Mouse (Mus musculus): Measurements from ENCODE around the gene Smok3b.
"Not testable (repeated sequence)": the region's sequence is repeated elsewhere in the genome, so short reads cannot be mapped to it uniquely, and the experiment has no call there.

Smok3b gene

DNA sequence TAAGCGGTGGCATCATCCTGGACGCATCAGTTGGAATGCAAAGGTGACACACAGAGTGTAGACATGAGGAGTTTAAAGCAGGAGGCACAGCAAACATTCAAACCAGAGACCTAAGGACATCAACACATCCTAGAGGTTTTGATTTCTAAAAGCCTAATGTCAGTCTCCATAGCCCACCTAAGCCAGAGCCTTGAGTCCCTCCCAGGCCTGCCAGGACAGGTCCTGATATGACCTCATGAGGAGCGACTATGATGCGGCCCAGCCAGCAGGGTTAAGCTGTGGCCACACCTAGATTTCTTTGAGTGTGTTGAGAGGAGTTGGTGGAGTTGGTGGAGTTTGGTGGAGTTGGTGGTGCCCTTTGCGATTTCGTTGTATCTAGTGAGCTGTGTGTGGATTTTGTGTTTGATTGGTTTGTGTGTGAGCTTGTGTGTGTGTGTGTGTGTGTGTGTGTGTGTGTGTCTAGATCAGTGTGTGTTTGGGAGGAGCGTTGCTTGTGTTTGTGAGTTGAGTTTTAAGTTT lies at the start of gene Smok3b, which contains the start of gene Smok3a:
Gene Smok3b (plus strand): TSS at position 469 of the 519 bp plus-strand sequence.
Gene Smok3a (plus strand): TSS at position 301 of the 519 bp plus-strand sequence.
- not testable (repeated sequence) for H3K27me3 ChIP-seq (ENCODE audit: control insufficient read depth, insufficient read depth, low read length, poor library complexity, severe bottlenecking); H3K36me3 ChIP-seq (ENCODE audit: control insufficient read depth, insufficient read depth, low read length, poor library complexity, severe bottlenecking); DNase-seq (ENCODE audit: low read depth, low spot score)

DNA sequence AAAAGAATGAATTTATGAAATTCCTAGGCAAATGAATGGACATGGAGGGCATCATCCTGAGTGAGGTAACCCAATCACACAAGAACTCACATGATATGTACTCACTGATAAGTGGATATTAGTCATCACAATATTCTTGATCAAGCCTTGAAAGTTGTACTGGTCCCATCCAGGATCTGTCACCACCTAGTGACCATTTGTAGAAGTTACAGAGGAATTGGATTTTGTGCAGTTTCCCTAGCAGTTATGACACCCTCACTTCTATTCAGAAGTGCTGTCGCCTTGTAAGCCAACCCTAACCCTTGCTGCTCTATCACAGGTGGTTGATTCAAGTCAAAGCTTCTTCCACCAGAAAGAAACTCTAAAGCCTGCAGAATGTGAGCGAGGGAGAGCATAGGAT lies 48.1 kb upstream of the Smok3b start:
- peak; percentile 23 for DNase-seq (ENCODE audit: low read depth, low spot score)
- no peaks in the 10 kb centered on the region for H3K27me3 ChIP-seq (ENCODE audit: control insufficient read depth, insufficient read depth, low read length, poor library complexity, severe bottlenecking)
- no peaks in the 10 kb centered on the region for H3K36me3 ChIP-seq (ENCODE audit: control insufficient read depth, insufficient read depth, low read length, poor library complexity, severe bottlenecking)

DNA sequence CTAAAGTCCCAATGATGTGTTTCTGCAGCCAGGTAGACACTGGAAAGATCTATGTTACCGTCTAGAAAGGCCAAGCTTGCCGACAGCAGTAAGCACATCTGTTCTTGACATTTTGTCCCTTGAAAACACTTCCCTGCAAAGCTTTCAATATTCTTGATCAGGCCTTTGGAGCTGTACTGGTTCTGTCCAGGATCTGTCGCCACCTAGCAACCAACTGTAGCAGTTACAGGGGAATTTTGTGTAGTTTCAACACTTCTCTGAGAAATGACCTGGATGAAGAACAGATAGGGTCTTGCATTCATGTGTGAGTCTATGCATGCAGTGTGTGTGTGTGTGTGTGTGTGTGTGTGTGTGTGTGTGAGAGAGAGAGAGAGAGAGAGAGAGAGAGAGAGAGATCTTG lies 47.5 kb upstream of the Smok3b start:
- Histone ChIP-seq H3K27me3 (ENCODE audit: control insufficient read depth, insufficient read depth, low read length, poor library complexity, severe bottlenecking) (no peaks in the 10 kb centered on the region), H3K36me3 (ENCODE audit: control insufficient read depth, insufficient read depth, low read length, poor library complexity, severe bottlenecking) (no peaks in the 10 kb centered on the region)
- DNase-seq (ENCODE audit: low read depth, low spot score) = peak; percentile 8

DNA sequence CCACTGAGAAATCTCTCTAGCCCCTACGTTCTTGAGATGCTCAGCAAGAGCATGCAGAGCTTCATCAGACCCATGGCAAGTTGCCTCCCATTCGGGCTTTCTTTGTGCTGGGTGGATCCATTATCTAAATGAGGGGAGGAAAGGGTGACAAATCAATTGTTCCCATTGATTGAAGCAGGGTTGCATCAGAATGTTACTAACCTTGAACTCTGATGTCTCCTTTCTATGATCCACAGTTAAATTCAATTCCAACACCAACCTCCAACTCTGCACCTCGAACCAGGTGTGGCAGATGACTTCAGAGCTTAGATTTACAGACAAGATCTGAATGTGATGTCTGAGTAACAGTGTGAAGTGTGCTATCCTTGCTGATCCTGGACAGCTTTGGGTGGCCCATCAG lies 46.5 kb upstream of the Smok3b start:
- Histone ChIP-seq H3K27me3 (ENCODE audit: control insufficient read depth, insufficient read depth, low read length, poor library complexity, severe bottlenecking) (no peaks in the 10 kb centered on the region), H3K36me3 (ENCODE audit: control insufficient read depth, insufficient read depth, low read length, poor library complexity, severe bottlenecking) (no peaks in the 10 kb centered on the region)
- DNase-seq (ENCODE audit: low read depth, low spot score) = no peak

DNA sequence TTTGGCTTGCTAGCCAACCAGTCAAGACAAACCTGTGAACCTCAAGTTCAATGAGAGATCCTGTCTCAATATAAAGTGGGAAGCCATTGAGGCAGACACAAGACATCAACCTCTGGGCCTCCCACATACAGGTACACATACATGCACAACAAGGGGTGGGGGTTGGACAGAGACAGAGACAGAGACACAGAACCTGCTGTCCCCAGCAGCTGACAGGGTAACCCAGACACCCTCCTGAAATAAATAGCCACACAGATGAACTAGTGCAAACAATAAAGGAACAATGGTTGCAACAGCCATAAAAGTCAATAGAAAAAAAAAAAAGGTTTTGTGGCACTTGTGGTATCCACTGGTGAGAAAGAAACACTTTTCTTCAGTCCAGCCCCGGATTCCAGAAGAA lies 45.8 kb upstream of the Smok3b start:
- H3K27me3 ChIP-seq (ENCODE audit: control insufficient read depth, insufficient read depth, low read length, poor library complexity, severe bottlenecking) = no peaks in the 10 kb centered on the region
- no peaks in the 10 kb centered on the region for H3K36me3 ChIP-seq (ENCODE audit: control insufficient read depth, insufficient read depth, low read length, poor library complexity, severe bottlenecking)
- no peak for DNase-seq (ENCODE audit: low read depth, low spot score)

DNA sequence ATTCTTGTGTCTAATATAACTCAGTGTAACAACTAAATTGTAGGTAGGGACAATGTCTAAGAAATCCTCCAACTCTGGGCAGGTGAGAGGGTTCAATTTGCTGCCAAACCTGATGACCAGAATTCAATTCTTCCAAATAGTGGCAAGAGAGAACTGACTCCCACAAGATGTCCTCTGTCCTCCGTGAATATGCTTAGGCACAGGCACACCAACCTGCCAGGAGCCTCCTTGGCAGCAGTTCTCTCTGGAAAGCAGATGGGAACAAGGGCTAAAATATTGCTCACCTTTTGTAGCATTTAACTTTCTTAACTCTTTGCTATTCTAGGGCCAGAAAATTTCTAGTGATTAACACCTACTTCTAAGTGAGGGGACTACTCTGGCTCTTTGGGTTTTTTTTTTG lies 43.9 kb upstream of the Smok3b start:
- DNase-seq (ENCODE audit: low read depth, low spot score) = no peak
- no peaks in the 10 kb centered on the region for H3K27me3 ChIP-seq (ENCODE audit: control insufficient read depth, insufficient read depth, low read length, poor library complexity, severe bottlenecking)
- H3K36me3 ChIP-seq (ENCODE audit: control insufficient read depth, insufficient read depth, low read length, poor library complexity, severe bottlenecking) = no peaks in the 10 kb centered on the region

DNA sequence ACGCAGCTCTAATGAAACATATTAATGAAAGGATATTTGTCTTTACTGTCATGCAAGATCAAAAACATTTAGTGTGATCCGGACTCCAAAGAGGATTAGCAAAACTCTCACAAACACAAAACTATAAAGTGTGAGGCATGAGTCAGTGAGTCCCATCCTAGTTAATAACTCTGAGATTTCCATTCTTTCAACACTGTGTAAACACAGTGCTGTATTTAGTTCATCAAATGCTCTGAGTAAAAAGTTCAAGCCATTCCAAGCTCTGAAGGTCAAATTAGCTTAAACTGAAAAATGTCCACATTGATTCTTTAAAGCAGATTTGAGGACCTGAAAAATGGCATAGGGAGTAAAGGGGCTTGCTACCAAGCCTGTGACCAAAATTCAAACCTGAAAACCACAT lies 42.1 kb upstream of the Smok3b start:
- Histone ChIP-seq H3K36me3 (ENCODE audit: control insufficient read depth, insufficient read depth, low read length, poor library complexity, severe bottlenecking) (no peaks in the 10 kb centered on the region), H3K27me3 (ENCODE audit: control insufficient read depth, insufficient read depth, low read length, poor library complexity, severe bottlenecking) (no peaks in the 10 kb centered on the region)
- DNase-seq (ENCODE audit: low read depth, low spot score) = no peak

DNA sequence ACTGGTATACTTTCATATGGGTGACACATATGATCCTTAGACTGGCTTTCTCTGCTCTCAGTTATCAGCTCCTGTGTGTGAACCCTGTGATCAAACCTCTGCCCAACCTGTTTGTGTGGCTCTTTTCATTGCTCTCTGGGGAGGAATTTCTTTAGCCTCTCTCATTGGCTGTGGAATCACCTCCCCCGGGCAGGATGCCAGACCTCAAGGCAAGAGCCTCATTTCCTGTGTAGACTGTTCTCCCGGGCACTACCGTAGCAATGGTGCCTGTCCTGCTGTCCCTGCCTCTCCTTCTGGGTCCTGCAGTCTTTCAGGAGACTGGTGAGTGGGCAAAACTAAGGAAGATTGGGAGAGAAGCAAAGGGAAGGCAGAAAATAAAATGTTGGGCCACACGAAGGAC lies 39.9 kb upstream of the Smok3b start, which contains the start of gene Azgp1:
Gene Azgp1 (plus strand): TSS at position 221 of the 400 bp plus-strand sequence.
- H3K36me3 ChIP-seq (ENCODE audit: control insufficient read depth, insufficient read depth, low read length, poor library complexity, severe bottlenecking) = no peaks in the 10 kb centered on the region
- no peak for DNase-seq (ENCODE audit: low read depth, low spot score)
- H3K27me3 ChIP-seq (ENCODE audit: control insufficient read depth, insufficient read depth, low read length, poor library complexity, severe bottlenecking) = no peaks in the 10 kb centered on the region

DNA sequence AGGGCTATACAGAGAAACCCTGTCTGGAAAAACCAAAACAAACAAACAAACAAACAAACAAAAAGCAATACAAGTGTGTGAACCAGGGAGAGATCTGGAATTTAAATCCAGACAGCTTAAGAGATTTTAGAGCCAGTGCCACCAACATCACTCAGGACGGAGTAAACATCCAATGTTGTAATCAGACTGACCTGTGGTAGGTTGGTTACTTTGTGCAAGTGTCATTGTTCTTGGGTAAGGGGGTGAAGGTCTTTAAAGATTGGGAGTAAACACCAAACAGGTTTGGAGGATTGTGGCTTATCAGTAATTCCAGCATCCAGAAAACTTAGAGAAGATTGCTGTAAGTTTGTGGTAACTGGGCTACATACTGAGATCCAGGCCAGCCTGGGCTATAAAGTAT lies 34.9 kb upstream of the Smok3b start:
- no peaks in the 10 kb centered on the region for H3K27me3 ChIP-seq (ENCODE audit: control insufficient read depth, insufficient read depth, low read length, poor library complexity, severe bottlenecking)
- no peak for DNase-seq (ENCODE audit: low read depth, low spot score)
- no peaks in the 10 kb centered on the region for H3K36me3 ChIP-seq (ENCODE audit: control insufficient read depth, insufficient read depth, low read length, poor library complexity, severe bottlenecking)

DNA sequence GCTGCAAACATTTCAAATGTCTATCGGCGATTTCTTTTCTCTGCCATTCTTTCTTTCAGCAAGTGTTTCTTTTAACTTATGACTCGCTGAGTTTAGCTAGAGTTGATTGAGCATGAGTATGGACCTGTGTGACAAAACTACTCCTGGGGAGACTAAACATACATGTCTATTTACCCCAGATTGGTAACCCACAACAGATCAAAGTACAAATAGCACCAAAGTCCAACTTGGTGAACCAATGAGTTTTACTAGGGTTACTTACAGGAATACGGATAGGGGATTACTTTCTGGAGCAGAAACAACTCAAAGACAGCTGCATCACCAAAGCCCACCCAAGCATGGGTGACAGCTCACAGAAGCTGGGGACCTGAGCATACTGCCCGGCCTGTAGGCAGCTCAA lies 11.8 kb upstream of the Smok3b start:
- no peak for DNase-seq (ENCODE audit: low read depth, low spot score)
- no peaks in the 10 kb centered on the region for H3K27me3 ChIP-seq (ENCODE audit: control insufficient read depth, insufficient read depth, low read length, poor library complexity, severe bottlenecking)
- no peaks in the 10 kb centered on the region for H3K36me3 ChIP-seq (ENCODE audit: control insufficient read depth, insufficient read depth, low read length, poor library complexity, severe bottlenecking)

DNA sequence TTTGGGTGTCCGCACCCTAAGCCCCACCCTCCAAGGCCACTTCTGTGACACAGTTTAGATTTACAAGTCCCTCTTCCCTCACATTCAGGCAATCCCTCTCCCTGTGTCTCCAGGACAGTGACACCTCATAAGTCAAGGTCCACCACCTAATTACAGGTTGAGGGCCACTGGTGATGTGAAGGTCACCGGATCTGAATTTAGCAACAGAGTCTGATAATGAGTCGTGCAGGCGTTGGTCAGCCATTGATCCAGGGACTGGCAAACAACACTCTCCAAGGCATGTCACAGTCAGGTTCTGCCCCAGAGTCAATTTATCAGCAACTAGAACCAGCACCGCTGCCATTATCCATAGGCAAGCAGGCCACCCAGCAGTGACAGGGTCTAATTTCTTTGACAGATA lies 8.8 kb upstream of the Smok3b start:
- DNase-seq (ENCODE audit: low read depth, low spot score) = no peak
- H3K27me3 ChIP-seq (ENCODE audit: control insufficient read depth, insufficient read depth, low read length, poor library complexity, severe bottlenecking) = no peaks in the 10 kb centered on the region

DNA sequence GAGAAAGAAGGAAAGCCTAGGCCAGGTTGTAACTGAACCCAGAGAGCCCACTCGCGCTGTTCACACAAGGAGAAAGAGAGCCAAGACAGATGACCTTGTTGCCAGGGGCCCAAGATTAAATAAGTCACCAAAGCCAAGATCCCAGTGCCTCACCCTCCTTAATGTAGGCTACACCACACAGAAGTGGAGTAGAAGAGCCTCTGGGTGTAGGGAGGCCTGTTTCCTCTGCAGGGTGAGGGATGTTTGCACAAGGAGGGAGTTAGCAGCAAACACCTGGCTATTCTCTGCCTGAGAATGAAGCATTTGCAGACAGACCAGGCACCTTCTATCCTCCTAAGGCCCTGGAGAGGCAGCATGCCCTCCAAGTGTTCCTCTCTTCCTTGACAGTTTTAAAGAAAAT lies 4.7 kb upstream of the Smok3b start:
- Histone ChIP-seq H3K36me3 (ENCODE audit: control insufficient read depth, insufficient read depth, low read length, poor library complexity, severe bottlenecking) (no peaks in the 10 kb centered on the region), H3K27me3 (ENCODE audit: control insufficient read depth, insufficient read depth, low read length, poor library complexity, severe bottlenecking) (no peaks in the 10 kb centered on the region)
- DNase-seq (ENCODE audit: low read depth, low spot score) = no peak

More for the DNA sequence above, 8.8 kb upstream of the Smok3b start:
- no peaks in the 10 kb centered on the region for H3K36me3 ChIP-seq (ENCODE audit: control insufficient read depth, insufficient read depth, low read length, poor library complexity, severe bottlenecking)

DNA sequence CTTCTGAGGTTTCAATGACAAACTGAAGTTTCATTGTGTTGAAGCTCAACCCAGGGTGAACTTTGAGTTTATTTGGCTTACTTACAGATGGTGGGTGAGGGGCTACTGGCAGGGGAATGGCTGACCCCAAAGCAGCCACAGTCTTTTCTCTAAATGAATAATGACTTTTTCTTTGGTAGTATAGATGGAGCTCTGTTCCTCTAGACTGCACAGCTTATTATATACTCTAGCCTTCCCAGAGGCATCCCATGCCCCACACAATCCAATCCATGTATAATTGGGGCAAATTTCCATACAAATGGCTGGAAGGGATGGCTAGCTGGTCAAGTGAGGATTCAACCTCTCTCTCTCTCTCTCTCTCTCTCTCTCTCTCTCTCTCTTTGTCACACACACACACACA lies 4.2 kb upstream of the Smok3b start:
- H3K27me3 ChIP-seq (ENCODE audit: control insufficient read depth, insufficient read depth, low read length, poor library complexity, severe bottlenecking) = no peaks in the 10 kb centered on the region
- DNase-seq (ENCODE audit: low read depth, low spot score) = no peak
- H3K36me3 ChIP-seq (ENCODE audit: control insufficient read depth, insufficient read depth, low read length, poor library complexity, severe bottlenecking) = no peaks in the 10 kb centered on the region

DNA sequence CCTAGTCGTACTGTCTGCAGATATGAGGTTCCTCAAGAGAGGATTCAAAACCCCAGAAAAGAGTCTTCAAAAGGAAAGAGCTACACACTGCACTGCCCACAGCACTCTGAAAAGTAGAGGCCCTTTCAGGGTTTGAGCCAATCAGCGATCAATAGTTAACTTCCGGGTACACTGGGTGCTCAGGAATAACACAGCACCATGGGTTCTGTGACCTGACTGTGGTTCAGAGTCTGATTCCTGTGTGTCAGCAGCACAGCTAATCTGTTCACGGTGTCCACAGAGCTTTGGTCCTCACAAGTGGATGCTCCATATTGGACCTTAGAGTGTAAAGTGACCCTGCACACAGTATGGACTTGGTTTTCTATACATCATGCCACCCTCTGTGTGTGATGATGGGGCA lies 1.7 kb upstream of the Smok3b start:
- H3K36me3 ChIP-seq (ENCODE audit: control insufficient read depth, insufficient read depth, low read length, poor library complexity, severe bottlenecking); DNase-seq (ENCODE audit: low read depth, low spot score); H3K27me3 ChIP-seq (ENCODE audit: control insufficient read depth, insufficient read depth, low read length, poor library complexity, severe bottlenecking): not testable (repeated sequence)

DNA sequence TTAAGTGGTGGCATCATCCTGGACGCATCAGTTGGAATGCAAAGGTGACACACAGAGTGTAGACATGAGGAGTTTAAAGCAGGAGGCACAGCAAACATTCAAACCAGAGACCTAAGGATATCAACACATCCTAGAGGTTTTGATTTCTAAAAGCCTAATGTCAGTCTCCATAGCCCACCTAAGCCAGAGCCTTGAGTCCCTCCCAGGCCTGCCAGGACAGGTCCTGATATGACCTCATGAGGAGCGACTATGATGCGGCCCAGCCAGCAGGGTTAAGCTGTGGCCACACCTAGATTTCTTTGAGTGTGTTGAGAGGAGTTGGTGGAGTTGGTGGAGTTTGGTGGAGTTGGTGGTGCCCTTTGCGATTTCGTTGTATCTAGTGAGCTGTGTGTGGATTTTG lies 31.7 kb downstream of the Smok3b start, which contains the start of gene Smok3c:
Gene Smok3c (plus strand): TSS at position 301 of the 400 bp plus-strand sequence.
- H3K27me3 ChIP-seq (ENCODE audit: control insufficient read depth, insufficient read depth, low read length, poor library complexity, severe bottlenecking); DNase-seq (ENCODE audit: low read depth, low spot score); H3K36me3 ChIP-seq (ENCODE audit: control insufficient read depth, insufficient read depth, low read length, poor library complexity, severe bottlenecking): not testable (repeated sequence)

DNA sequence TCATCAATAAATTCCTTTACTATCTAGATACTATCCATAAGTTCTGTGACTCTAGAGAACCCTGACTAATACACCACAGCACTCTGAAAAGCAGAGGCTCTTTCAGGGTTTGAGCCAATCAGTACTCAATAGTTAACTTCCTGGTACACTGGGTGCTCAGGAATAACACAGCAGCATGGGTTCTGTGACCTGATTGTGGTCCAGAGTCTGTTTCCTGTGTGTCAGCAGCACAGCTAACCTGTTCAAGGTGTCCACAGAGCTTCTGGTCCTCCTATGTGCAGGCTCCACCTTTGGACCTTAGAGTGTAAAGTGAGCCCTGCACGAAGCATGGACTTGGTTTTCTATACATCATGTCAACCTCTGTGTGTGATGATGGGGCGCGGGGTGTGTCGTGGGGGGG lies 52.6 kb downstream of the Smok3b start:
- H3K27me3 ChIP-seq (ENCODE audit: control insufficient read depth, insufficient read depth, low read length, poor library complexity, severe bottlenecking) = no peaks in the 10 kb centered on the region
- H3K36me3 ChIP-seq (ENCODE audit: control insufficient read depth, insufficient read depth, low read length, poor library complexity, severe bottlenecking) = no peaks in the 10 kb centered on the region
- no peak for DNase-seq (ENCODE audit: low read depth, low spot score)

All from splenic B cell, adult 2 months (primary cell).